Mouse (Mus musculus) bone marrow macrophage, adult 2 months (primary cell): ENCODE measurements around the gene H2-K1.
"Not testable (repeated sequence)": the region's sequence is repeated elsewhere in the genome, so short reads cannot be mapped to it uniquely, and the experiment has no call there.

Source experiments
- CTCF ChIP-seq: IDR thresholded peaks from 2 replicates; pipeline ENCODE4 v1.5.1; 2012; ENCODE audit warnings: low read depth, mild to moderate bottlenecking, low read length, moderate library complexity
- POLR2A ChIP-seq: IDR thresholded peaks from 2 replicates; pipeline ENCODE4 v1.6.1; 2012; ENCODE audit warnings: mild to moderate bottlenecking, low read depth, low read length, borderline replicate concordance

- not testable (repeated sequence) for TF ChIP-seq CTCF, POLR2A
Observed at GRCm38 (mm10) chr17:33952015-33952414, 48.1 kb downstream of the H2-K1 start.
